Mouse (Mus musculus) left cerebral cortex, adult 2 months (tissue): ENCODE data around the gene Cyp2w1. TPM values are rescaled to one million over a fixed set of nuclear protein-coding genes. Genes with fewer than 3 reads are reported as not detected.

Experiments
- DNase-seq, 2 experiments: peaks; one replicate each; pipeline ENCODE4 v3.0.0; 2021 to 2022; ENCODE audit warnings: low spot score in 2 of 2, mixed read lengths in 1 of 2; ENCODE audit errors: extremely low spot score in 1 of 2
- H3K27ac ChIP-seq: fragments of 200-600 bp; 2 replicates; pipeline ENCODE4 v1.8.1; 2022
- H3K4me3 ChIP-seq: fragments of 200-600 bp; 2 replicates; pipeline ENCODE4 v1.8.1; 2022
- CTCF ChIP-seq: fragments of 200-600 bp; IDR thresholded peaks from 2 replicates; pipeline ENCODE4 v1.8.1; 2022; ENCODE audit warnings: antibody characterized with exemption, mild to moderate bottlenecking, moderate library complexity
- intact Hi-C: fragments of 180-260 bp; cut with DNase I; formaldehyde crosslinking; loops from one replicate; pipeline ENCODE4 v1.15.1; 2025
- total RNA-seq, 2 experiments: library from RNA; stranded (reverse); gene quantifications; 2 replicates each; pipeline ENCODE4 v1.2.3; 2021

Cyp2w1 gene
- total RNA-seq, 2 experiments from 2014 or later, result not detected

DNA sequence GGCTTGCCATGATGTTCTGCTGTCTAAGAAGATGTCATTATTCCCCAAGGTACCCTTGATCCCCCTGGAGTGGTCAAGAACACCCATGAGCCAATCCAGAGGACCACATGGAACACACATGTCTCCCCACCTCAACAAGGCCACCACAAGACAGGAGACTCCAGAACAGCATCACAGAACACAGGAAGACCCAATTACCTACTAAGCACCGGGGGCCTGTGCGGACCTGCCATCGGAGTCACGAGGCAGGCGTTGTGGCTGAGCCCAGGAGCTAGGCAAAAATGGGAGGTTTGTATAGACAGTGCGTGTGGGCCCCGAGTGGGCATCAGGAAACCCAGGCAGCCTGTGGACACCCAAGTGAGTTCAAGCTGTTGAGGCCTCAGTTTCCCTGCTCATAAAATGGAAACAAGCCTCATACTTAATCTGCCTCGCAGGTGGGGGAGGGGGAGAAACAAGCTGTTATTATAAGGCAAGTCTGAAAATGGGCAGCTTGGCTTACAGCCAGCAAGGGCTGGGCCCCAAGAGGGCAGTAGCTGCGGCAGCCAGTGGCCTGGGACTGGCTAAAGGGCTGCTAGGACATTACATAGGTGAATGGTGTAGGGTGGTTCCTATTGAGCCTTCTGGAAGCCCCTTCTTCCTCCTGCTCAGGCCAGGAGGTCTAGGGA, 29.0 kb upstream of the Cyp2w1 start:
- H3K27ac ChIP-seq, result peak overlapping the region; percentile 94
- no peak for TF ChIP-seq CTCF

DNA sequence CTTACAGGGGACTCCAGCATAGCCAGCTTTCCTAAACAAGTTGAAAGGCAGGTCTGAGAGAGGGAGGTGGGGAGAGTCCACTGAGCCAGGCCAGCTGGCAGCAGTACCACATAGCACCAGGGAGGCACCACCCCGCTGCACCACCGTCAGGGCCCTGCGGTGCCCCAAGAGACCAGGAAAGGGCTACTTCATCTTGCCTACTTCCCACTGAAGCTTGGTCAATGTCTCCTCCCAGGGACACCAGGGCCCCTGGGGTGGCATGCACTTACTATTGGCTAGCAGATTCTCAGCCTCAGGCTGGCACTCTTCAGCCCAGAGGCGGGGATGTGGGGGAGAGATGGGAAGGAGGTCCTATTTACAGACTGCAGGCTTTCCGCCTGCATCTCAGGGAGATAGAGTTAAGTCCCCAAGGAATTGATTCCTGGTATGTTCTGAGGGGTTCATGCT, 28.3 kb upstream of the Cyp2w1 start:
- peak; percentile 3 for TF ChIP-seq CTCF
- H3K27ac ChIP-seq, result peak overlapping the region; percentile 94
- intact Hi-C loops, result loop anchor here (2.0 to 5.0 kb wide), 2 partner anchors 71 to 122 kb away; partner anchors contain the start of genes Get4 and Sun1
- peak overlapping the region; percentile 89 for H3K4me3 ChIP-seq
- DNase-seq, result peak; percentile 40 to 58

More for the DNA sequence above, 29.0 kb upstream of the Cyp2w1 start:
- H3K4me3 ChIP-seq, result peak overlapping the region; percentile 89
- intact Hi-C loops, result loop anchor here (5.0 kb wide), 1 partner anchor 121 kb away; the partner anchor contains the start of gene Sun1
- peak in 1 of 2 experiments; percentile 22 for DNase-seq

DNA sequence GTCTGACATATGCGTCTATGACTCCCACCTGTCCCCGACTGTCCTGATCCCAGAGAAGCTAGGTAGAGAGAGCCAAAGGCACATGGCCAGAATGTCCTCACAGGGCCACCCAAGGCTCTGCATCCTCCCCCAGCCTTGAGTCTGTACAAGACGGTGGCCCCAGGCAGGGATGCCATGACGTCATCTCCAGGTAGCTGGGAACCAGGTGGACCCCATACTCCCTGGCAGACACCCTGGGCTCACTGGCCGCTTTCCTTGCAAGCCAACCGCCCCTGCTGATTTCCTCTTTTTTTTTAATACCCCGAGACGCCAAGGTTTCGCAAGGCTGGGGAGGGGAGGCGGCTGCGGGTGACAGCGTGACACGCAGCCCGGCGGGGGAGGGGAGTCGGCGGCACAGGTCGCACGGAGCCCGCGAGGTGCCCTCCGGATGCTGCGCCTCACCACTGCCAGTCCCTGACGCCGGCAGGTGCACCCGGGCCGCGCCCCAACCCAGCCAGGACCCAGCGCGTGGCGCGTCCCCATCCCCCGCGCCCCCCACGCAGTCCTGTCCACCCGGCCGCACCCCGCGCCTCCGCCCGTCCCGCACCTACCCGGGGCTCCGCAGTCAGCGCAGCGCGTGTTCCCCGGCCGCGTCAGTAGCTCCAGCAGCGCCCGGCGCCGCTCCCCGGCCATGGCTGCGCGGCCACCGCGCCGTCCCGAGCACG, 27.6 kb upstream of the Cyp2w1 start:
- TF ChIP-seq CTCF, result no peak
- peak overlapping the region; percentile 94 for H3K27ac ChIP-seq
- peak overlapping the region; percentile 89 for H3K4me3 ChIP-seq
- DNase-seq, result peak; percentile 50 to 60
- intact Hi-C loops, result loop anchor here (1.0 to 5.0 kb wide), 3 partner anchors 43 to 123 kb away; partner anchors contain the start of genes Get4 and Sun1

- intact Hi-C loops, result loop anchor here (1.0 to 2.0 kb wide), 2 partner anchors 43 to 73 kb away; partner anchors contain the start of gene Get4
- Histone ChIP-seq H3K4me3 (peak within 1 kb of the TSS; percentile 89), H3K27ac (peak within 1 kb of the TSS; percentile 94)
- peak; percentile 76 to 77 for DNase-seq
- TF ChIP-seq CTCF, result peak; percentile 61
These were observed 26.9 kb upstream of the Cyp2w1 start, which contains the start of gene Adap1 for GRCm38 (mm10) chr5:139325395-139325966. Adap1 (minus strand) TSS chr5:139325622.

DNA sequence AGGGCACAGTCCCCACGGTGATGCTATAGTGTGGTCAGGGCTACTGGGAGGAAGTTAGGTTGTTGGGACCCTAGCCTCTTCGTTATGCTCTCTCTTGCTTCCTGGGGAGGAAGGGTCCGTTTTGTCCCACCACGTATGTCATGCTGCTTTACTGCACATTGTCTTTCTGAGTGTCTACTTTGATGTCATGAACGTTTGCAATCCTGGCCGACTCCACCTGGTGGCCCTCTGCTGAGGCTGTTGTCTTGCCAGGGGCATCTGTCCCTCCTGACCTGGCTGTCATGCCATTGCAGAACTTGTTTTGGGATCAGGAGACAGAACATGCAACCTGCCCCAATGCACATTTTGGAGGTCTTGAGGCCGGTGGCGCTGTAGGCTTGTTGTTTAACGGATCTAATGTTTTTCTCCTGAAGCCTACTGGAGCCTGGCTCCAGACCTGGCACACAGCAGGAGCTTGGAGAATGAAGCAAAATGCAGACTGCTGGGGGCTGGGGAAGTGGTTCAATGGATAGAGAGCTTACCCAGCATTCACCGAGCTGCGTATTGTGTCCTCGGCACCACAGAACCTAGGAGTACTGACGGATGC, 26.2 kb upstream of the Cyp2w1 start:
- intact Hi-C loops, result no loop called here
- no peak for DNase-seq
- Histone ChIP-seq H3K4me3 (no peak overlapping the region; the same call in 1 of the 2 replicates), H3K27ac (peak overlapping the region; percentile 71; the same call in 1 of the 2 replicates)
- no peak; the same call in 1 of the 2 replicates for TF ChIP-seq CTCF

DNA sequence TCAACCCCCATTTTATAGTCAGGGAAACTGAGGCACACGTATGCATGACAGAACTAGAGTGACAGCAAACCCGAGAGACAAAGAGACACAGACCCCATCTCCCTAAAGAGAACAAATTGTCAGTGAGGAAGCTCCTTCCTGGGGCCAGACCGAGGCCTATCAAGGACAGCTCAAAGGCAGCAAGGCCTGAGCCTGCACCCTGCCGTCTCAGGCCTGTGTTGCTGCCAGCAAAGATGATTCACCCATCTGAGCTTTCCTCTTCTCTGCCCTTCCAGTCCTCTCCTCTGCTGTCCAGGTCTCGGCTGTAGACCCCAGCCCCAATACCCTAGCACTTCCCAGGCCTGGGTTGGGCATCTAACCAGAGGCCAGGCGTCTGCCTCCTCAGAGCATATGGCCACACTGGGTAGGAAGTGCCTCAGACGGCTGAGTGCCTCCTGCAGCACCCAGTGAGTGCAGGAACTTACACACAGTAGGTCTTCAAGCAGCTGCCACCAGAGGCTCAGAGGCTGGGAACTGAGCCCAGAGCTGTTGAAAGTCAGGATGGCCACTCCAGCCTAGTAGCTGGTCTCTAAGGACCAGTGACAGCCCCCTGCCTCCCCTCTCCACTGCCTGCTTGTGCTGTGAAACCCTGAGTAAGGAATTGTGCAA, 25.3 kb upstream of the Cyp2w1 start:
- H3K4me3 ChIP-seq, result no peak overlapping the region
- DNase-seq, result no peak
- intact Hi-C loops, result no loop called here
- no peak overlapping the region for H3K27ac ChIP-seq
- no peak for TF ChIP-seq CTCF

- intact Hi-C loops, result no loop called here
- no peak for TF ChIP-seq CTCF
- H3K4me3 ChIP-seq, result no peak overlapping the region
- H3K27ac ChIP-seq, result no peak overlapping the region
- no peak for DNase-seq
These were observed 24.8 kb upstream of the Cyp2w1 start for GRCm38 (mm10) chr5:139327634-139328020.

DNA sequence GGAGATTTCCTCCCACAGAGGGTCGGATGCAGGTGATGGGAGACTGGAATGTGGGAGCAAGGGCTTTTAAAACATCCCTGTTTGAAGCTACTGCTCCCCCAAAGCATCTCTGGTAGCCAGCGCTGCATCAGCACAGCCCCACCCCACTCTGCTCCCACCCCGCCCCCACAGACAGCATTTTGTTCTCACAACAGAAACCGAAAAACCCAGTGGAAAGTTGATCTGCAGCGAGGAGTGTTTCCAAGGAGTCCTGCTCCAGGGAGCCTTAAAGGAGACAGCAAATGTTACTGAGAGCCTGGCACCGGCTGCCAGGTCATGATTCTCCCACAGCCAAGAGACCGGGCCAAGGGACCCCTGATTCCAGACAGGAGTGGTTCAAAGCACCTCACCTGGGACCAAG, 21.7 kb upstream of the Cyp2w1 start:
- intact Hi-C loops, result no loop called here
- TF ChIP-seq CTCF, result no peak
- Histone ChIP-seq H3K4me3 (no peak overlapping the region), H3K27ac (no peak overlapping the region)
- no peak for DNase-seq

DNA sequence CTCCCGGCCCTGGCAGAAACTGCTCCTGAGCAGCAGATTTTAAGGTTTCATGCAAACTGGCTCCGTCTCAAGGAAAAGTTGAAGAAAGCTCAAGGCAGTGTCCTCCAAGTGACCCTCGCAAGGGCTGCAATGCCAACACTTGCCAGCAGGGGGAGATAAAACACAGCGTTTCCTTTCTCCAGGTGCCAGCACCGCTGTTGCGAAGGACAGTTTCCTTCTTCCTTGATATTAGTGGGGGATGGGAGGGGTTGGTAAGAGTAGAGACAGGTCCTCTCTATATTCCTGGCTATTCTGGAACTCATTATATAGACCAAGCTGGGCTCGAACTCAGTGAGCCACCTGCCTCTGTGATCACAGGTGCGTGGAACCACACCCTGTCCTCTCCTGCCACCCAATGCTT, 20.7 kb upstream of the Cyp2w1 start:
- peak; percentile 75 to 84 for DNase-seq
- Histone ChIP-seq H3K27ac (no peak overlapping the region), H3K4me3 (no peak overlapping the region)
- intact Hi-C loops, result no loop called here
- TF ChIP-seq CTCF, result peak; percentile 97

DNA sequence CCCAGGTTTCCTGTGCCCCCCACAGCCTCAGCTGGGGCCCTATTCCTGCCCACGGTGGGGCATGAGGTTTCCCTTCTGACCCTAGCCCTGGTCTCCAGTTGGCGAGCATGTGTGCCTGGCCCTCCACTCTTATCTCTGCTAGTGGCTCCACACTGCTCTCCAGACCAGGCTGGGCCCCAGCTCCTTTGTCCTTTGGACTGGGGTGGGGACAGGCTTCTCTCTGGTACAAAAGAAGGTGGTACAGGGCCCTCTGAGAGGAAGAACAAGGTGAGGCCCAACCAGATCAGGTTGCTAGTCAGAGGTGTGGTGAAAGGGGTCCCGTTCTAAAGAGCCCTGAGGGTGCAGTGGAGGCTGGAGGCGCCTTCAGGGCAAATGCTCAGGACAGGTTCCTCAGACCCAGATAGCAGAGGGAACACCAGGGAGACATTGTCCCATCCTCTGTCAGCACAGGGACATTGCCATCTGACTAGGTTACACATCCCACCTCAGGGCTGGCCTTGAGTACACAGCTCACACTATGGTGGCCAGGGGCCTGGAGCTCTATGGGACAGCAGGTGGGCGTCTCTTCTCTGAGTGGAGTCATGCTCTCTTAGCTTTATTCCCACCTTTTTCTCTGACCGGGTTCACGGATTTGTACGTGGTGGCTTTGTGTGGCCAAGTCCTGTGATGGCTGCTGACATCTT, 19.7 kb upstream of the Cyp2w1 start:
- no peak for DNase-seq
- no peak overlapping the region for H3K4me3 ChIP-seq
- no peak overlapping the region for H3K27ac ChIP-seq
- no peak for TF ChIP-seq CTCF
- intact Hi-C loops, result no loop called here
